Mouse (Mus musculus) spleen, adult 2 months (tissue): ENCODE results near the gene Ccdc13.

Experiments used
- CTCF ChIP-seq: fragments of 200-500 bp; IDR thresholded peaks from 2 replicates; pipeline ENCODE4 v1.5.1; 2011; ENCODE audit warnings: mild to moderate bottlenecking, inconsistent platforms; ENCODE audit not compliant: insufficient read depth, insufficient read length, insufficient replicate concordance; ENCODE audit errors: extremely low read depth
- POLR2A ChIP-seq: fragments of 200-500 bp; IDR thresholded peaks from 2 replicates; pipeline ENCODE4 v1.6.1; 2011; ENCODE audit warnings: low read depth, low read length, inconsistent platforms

DNA sequence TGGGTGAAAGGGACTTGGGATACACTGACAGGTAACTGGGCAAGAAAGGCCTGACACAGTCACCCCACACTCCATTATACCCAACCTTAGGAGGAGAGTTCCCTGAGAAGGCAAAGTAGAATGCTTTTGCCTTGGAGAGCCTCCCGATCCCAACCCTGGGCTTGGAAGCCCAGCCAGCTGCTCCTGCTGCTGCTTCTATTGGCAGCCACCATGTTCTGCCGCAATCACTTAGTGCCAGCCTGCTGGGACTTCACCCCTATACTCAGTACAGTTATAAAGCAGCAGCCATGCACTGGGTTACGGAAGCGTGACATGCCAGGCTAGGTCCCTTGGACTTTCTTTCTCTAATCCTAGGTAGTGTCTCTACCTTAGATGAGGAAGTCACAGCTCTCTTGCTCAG is 7.9 kb upstream of the Ccdc13 start:
- TF ChIP-seq POLR2A = no peak
- no peak for TF ChIP-seq CTCF
